Mouse (Mus musculus): ENCODE measurements around the gene Plg.

DNA sequence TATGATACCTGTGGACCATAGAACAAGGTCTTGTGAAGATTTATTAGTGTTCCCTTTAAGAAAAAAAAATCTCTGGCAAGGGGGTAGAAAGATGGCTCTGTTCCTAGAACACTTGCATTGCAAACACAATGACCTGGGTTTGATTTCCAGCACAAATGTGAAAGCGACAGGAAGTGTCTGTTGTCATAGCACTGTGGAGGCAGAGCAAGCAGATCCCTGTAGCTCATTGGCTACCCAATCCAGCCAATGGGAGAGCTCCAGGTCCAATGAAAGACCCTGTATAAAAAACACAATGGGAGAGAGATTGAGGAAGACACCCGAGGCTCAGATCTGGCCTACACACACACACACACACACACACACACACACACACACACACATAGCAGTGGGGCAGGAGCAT lies 4.1 kb downstream of the Plg start:
- no peak for TF ChIP-seq CTCF (conservative IDR thresholded peaks at IDR 0.05; ENCODE audit: low read length)
- TF ChIP-seq POU5F1 (IDR thresholded peaks at IDR 0.05; ENCODE audit: borderline replicate concordance, low read length) = no peak

All from E14TG2a.4 (cell line).